Mouse (Mus musculus) lung, adult 2 months (tissue): Measurements from ENCODE around the gene Acbd6.

Source experiments
- CTCF ChIP-seq: fragments of 200-500 bp; IDR thresholded peaks from 2 replicates; pipeline ENCODE4 v1.5.1; 2011; ENCODE audit warnings: mild to moderate bottlenecking, low read length, control low read depth; ENCODE audit not compliant: insufficient read depth
- POLR2A ChIP-seq: fragments of 200-500 bp; IDR thresholded peaks from 2 replicates; pipeline ENCODE4 v1.6.1; 2011; ENCODE audit warnings: low read depth, mild to moderate bottlenecking, control low read depth, low read length, borderline replicate concordance; ENCODE audit errors: extremely low read depth

- TF ChIP-seq POLR2A (no peak), CTCF (no peak)
These were observed 2.8 kb downstream of the Acbd6 start for GRCm38 (mm10) chr1:155560678-155561077.
